Mouse (Mus musculus): ENCODE results near the gene Gas2. TPM values are rescaled to one million over a fixed set of nuclear protein-coding genes. Genes with fewer than 3 reads are reported as not detected.

Gene Gas2
- polyA plus RNA-seq, 1 experiment from 2014 or later, result 13.1 TPM

- WGBS, result 83% methylated on average over 7 of the region's 7 CpGs
- no peaks in the 10 kb centered on the region for H3K4me1 ChIP-seq
- H3K4me3 ChIP-seq (replicated peaks), result no peak overlapping the region
- no peak overlapping the region for H3K9ac ChIP-seq
- no peaks in the 10 kb centered on the region for H3K27me3 ChIP-seq (replicated peaks)
- no peak overlapping the region for H3K4me2 ChIP-seq
- H3K9me3 ChIP-seq, result no peaks in the 10 kb centered on the region
- no peaks in the 10 kb centered on the region for H3K36me3 ChIP-seq
- H3K27ac ChIP-seq, result no peak overlapping the region
- no peak for ATAC-seq (ENCODE audit: insufficient read depth, low FRiP score, low read depth)
Observed at GRCm38 (mm10) chr7:51889601-51890000, 27.8 kb downstream of the Gas2 start.

- WGBS, result 83% methylated on average over 1 of the region's 1 CpGs
- Histone ChIP-seq H3K27me3 (replicated peaks) (no peaks in the 10 kb centered on the region), H3K4me3 (replicated peaks) (no peak overlapping the region), H3K9ac (no peak overlapping the region), H3K27ac (no peak overlapping the region), H3K36me3 (no peaks in the 10 kb centered on the region), H3K4me2 (no peak overlapping the region), H3K9me3 (no peaks in the 10 kb centered on the region), H3K4me1 (no peaks in the 10 kb centered on the region)
- no peak for ATAC-seq (ENCODE audit: insufficient read depth, low FRiP score, low read depth)
Observed at GRCm38 (mm10) chr7:51892224-51892965, 30.6 kb downstream of the Gas2 start.

- Histone ChIP-seq H3K27me3 (replicated peaks) (no peaks in the 10 kb centered on the region), H3K4me1 (no peaks in the 10 kb centered on the region), H3K4me3 (replicated peaks) (no peak overlapping the region), H3K36me3 (no peaks in the 10 kb centered on the region), H3K27ac (no peak overlapping the region), H3K4me2 (no peak overlapping the region), H3K9ac (no peak overlapping the region), H3K9me3 (no peaks in the 10 kb centered on the region)
- ATAC-seq (ENCODE audit: insufficient read depth, low FRiP score, low read depth), result no peak
- WGBS, result 81% methylated on average over 4 of the region's 4 CpGs
Observed at GRCm38 (mm10) chr7:51893008-51893407, 31.2 kb downstream of the Gas2 start.

- Histone ChIP-seq H3K4me2 (no peak overlapping the region), H3K9ac (no peak overlapping the region)
- ATAC-seq (ENCODE audit: insufficient read depth, low FRiP score, low read depth), result no peak
Observed at GRCm38 (mm10) chr7:51894133-51894801, 32.5 kb downstream of the Gas2 start.

GRCm38 (mm10) chr7:51894939-51895338 lies 33.1 kb downstream of the Gas2 start:
- no peak overlapping the region for H3K27ac ChIP-seq
- 75% methylated on average over 2 of the region's 2 CpGs for WGBS
- no peaks in the 10 kb centered on the region for H3K4me1 ChIP-seq
- no peaks in the 10 kb centered on the region for H3K27me3 ChIP-seq (replicated peaks)
- H3K36me3 ChIP-seq, result no peaks in the 10 kb centered on the region
- no peaks in the 10 kb centered on the region for H3K9me3 ChIP-seq
- no peak overlapping the region for H3K4me2 ChIP-seq
- no peak overlapping the region for H3K4me3 ChIP-seq (replicated peaks)
- ATAC-seq (ENCODE audit: insufficient read depth, low FRiP score, low read depth), result no peak
- no peak overlapping the region for H3K9ac ChIP-seq

More at GRCm38 (mm10) chr7:51894133-51894801, 32.5 kb downstream of the Gas2 start:
- no peak overlapping the region for H3K4me3 ChIP-seq (replicated peaks)
- H3K27ac ChIP-seq, result no peak overlapping the region
- 79% methylated on average over 4 of the region's 4 CpGs for WGBS
- no peaks in the 10 kb centered on the region for H3K4me1 ChIP-seq
- H3K36me3 ChIP-seq, result no peaks in the 10 kb centered on the region
- H3K27me3 ChIP-seq (replicated peaks), result no peaks in the 10 kb centered on the region
- H3K9me3 ChIP-seq, result no peaks in the 10 kb centered on the region

GRCm38 (mm10) chr7:51899066-51899465 lies 37.3 kb downstream of the Gas2 start:
- no peak for ATAC-seq (ENCODE audit: insufficient read depth, low FRiP score, low read depth)
- no peak overlapping the region for H3K4me2 ChIP-seq
- WGBS, result 69% methylated on average over 6 of the region's 6 CpGs
- no peak overlapping the region for H3K27ac ChIP-seq
- no peaks in the 10 kb centered on the region for H3K9me3 ChIP-seq
- H3K9ac ChIP-seq, result no peak overlapping the region
- H3K4me3 ChIP-seq (replicated peaks), result no peak overlapping the region
- H3K27me3 ChIP-seq (replicated peaks), result no peaks in the 10 kb centered on the region
- H3K4me1 ChIP-seq, result no peaks in the 10 kb centered on the region
- H3K36me3 ChIP-seq, result no peaks in the 10 kb centered on the region

- peak; percentile 77 for ATAC-seq (ENCODE audit: insufficient read depth, low FRiP score, low read depth)
- no peak overlapping the region for H3K4me3 ChIP-seq (replicated peaks)
- no peak overlapping the region for H3K4me2 ChIP-seq
- H3K4me1 ChIP-seq, result no peaks in the 10 kb centered on the region
- H3K9me3 ChIP-seq, result no peaks in the 10 kb centered on the region
- no peak overlapping the region for H3K9ac ChIP-seq
- H3K27me3 ChIP-seq (replicated peaks), result no peaks in the 10 kb centered on the region
- no peaks in the 10 kb centered on the region for H3K36me3 ChIP-seq
- 77% methylated on average over 3 of the region's 3 CpGs for WGBS
- no peak overlapping the region for H3K27ac ChIP-seq
Observed at GRCm38 (mm10) chr7:51913292-51914050, 51.7 kb downstream of the Gas2 start.

- no peak overlapping the region for H3K27ac ChIP-seq
- H3K9ac ChIP-seq, result no peak overlapping the region
- WGBS, result 42% methylated on average over 2 of the region's 2 CpGs
- H3K27me3 ChIP-seq (replicated peaks), result no peaks in the 10 kb centered on the region
- H3K4me1 ChIP-seq, result no peaks in the 10 kb centered on the region
- ATAC-seq (ENCODE audit: insufficient read depth, low FRiP score, low read depth), result no peak
- no peaks in the 10 kb centered on the region for H3K36me3 ChIP-seq
- H3K9me3 ChIP-seq, result no peaks in the 10 kb centered on the region
- no peak overlapping the region for H3K4me2 ChIP-seq
- no peak overlapping the region for H3K4me3 ChIP-seq (replicated peaks)
Observed at GRCm38 (mm10) chr7:51914132-51914531, 52.3 kb downstream of the Gas2 start.

- no peaks in the 10 kb centered on the region for H3K9me3 ChIP-seq
- H3K27me3 ChIP-seq (replicated peaks), result no peaks in the 10 kb centered on the region
- H3K4me2 ChIP-seq, result no peak overlapping the region
- no peaks in the 10 kb centered on the region for H3K36me3 ChIP-seq
- no peak overlapping the region for H3K27ac ChIP-seq
- WGBS, result 57% methylated on average over 10 of the region's 10 CpGs
- no peaks in the 10 kb centered on the region for H3K4me1 ChIP-seq
- no peak for ATAC-seq (ENCODE audit: insufficient read depth, low FRiP score, low read depth)
- no peak overlapping the region for H3K4me3 ChIP-seq (replicated peaks)
- H3K9ac ChIP-seq, result no peak overlapping the region
Observed at GRCm38 (mm10) chr7:51928761-51929519, 67.1 kb downstream of the Gas2 start.

- H3K36me3 ChIP-seq, result no peaks in the 10 kb centered on the region
- H3K4me3 ChIP-seq (replicated peaks), result no peak overlapping the region
- ATAC-seq (ENCODE audit: insufficient read depth, low FRiP score, low read depth), result no peak
- no peaks in the 10 kb centered on the region for H3K9me3 ChIP-seq
- no peak overlapping the region for H3K4me2 ChIP-seq
- H3K27ac ChIP-seq, result no peak overlapping the region
- H3K27me3 ChIP-seq (replicated peaks), result no peaks in the 10 kb centered on the region
- no peak overlapping the region for H3K9ac ChIP-seq
- 78% methylated on average over 4 of the region's 4 CpGs for WGBS
- no peaks in the 10 kb centered on the region for H3K4me1 ChIP-seq
Observed at GRCm38 (mm10) chr7:51931217-51931616, 69.4 kb downstream of the Gas2 start.

GRCm38 (mm10) chr7:51937337-51937736 lies 75.5 kb downstream of the Gas2 start:
- Histone ChIP-seq H3K4me3 (replicated peaks) (no peak overlapping the region), H3K27me3 (replicated peaks) (no peaks in the 10 kb centered on the region), H3K4me2 (no peak overlapping the region), H3K4me1 (no peaks in the 10 kb centered on the region), H3K27ac (no peak overlapping the region), H3K9ac (no peak overlapping the region), H3K36me3 (no peaks in the 10 kb centered on the region), H3K9me3 (no peaks in the 10 kb centered on the region)
- WGBS, result 88% methylated on average over 1 of the region's 1 CpGs
- ATAC-seq (ENCODE audit: insufficient read depth, low FRiP score, low read depth), result no peak

Measured in stomach, embryonic 15.5 days (tissue).